Mouse (Mus musculus) ZHBTc4 (cell line): Measurements from ENCODE around the gene Sgsh.
"Not testable (repeated sequence)": the region's sequence is repeated elsewhere in the genome, so short reads cannot be mapped to it uniquely, and the experiment has no call there.

Source experiments
- DNase-seq: peaks from one replicate; pipeline ENCODE4 v3.0.0-alpha.2; 2011; ENCODE audit warnings: low read depth, low spot score

Sgsh gene

DNA sequence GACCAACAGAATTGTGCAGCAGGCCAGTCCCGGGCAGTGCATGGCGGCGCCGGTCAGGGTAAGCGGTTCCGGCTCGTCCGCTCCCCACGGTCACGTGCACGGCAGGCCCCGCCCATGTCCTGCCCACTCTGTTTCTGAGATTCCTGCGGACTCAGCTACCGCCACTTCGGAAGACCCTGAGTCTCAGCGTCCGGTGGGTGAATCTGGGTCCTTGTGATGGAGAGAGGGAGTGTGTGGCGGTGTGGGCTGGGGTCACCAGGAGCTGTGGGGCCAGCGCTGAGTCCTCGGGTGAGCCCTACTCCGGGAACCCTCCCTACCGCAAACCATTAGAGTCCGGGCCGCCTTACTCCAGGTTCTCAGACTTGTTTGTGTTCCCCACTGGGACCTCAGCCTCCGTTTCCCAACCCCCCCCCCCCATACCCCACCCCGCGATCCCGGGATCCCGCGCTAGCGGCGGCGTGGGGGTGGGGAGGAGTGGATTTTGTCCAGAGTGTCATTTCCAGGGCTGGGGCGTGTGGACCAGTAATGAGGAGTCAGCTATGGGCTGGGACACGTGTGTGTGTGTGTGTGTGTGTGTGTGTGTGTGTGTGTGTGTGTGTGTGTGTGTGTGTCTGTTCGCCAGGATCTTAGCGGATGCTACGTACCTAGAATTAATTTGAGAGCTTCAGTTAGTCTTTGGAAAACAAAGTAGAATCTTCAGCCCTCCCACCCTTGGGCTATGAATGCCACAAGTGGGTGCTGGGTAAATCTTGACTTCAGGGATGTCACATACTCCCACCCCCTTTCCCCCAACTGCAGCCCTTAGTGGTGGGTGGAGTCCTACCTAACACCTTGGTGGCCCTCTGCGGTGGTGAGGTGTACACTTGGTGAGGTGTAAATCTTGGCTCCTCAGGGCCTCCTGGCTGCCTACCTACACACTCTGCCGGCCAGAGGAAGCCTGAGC lies at the start of gene Sgsh, which contains the start of gene Slc26a11:
Gene Sgsh, minus strand, starts transcription at position 94 of the 943 bp plus-strand sequence.
Gene Slc26a11, plus strand, starts transcription at position 115 of the 943 bp plus-strand sequence.
- peak; percentile 79 for DNase-seq

DNA sequence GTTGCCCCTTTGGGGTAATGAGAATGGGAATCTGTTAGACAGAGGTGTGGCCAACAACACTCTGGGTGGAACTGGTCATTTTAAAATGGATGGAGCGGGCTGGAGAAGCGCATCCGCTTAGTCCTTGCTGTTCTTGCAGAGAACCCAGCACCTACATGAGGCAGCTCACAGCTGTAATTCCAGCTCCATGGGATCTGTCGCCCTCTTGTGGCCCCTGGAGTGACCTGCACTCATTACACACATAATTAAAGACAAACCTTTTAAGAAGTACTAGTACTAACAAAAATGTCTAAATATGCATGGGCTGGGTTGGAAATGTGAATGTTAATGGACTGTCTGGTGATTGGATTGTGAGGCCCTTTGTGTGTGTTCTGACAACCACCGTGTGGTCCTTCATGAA lies 49.3 kb upstream of the Sgsh start:
- peak; percentile 90 for DNase-seq

DNA sequence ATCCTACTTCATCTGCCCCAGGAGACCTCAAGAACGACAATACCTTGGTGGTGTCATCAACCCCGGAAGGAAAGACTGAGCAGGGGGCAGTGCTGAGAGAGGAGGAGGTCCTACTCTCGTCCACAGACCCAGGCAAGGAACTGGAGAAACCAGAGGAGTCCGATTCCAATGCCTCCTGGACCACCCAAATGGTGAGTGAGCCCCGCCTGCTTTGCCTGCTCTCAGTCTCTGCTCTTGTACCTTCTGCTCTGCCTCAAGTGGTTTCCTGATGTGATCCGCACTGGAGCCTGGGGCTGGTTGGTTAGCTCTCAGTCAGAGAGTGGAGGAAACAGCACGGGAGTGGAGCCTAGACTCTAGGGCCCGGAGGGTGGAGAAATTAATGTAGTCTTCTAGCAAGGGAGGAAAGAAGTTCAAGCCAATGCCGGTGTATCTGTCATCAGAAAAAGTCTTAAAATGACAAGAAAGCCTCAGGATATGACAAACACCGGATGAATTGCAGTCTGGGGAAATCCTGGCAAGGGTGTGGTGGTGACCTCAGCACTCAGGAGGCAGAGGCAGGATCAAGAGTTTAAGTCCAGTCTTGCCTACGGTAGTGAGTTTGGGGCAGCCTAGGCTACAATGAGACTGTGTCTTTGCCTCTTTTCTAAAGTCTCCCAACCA lies 47.3 kb upstream of the Sgsh start:
- DNase-seq = peak; percentile 70

DNA sequence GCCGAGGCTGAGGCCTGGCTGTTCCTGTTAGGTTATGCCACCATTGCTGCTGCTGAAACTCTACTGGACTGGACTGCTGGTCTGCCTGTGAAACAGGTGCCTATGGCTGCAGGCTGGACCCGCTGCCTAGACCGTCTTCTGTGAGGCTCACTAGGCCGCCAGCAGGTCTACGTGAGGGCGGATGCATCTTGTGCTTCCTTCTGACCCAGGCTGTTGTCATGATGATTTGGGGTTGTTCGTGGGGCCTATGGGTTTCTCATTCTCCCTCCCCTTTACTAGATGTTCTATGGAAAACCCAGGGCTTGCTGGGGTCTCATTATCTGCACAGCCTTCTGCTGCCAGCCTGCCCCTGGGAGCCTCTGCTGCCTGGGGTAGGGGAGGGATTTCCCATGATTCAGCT lies 41.1 kb upstream of the Sgsh start:
- DNase-seq = peak; percentile 70

DNA sequence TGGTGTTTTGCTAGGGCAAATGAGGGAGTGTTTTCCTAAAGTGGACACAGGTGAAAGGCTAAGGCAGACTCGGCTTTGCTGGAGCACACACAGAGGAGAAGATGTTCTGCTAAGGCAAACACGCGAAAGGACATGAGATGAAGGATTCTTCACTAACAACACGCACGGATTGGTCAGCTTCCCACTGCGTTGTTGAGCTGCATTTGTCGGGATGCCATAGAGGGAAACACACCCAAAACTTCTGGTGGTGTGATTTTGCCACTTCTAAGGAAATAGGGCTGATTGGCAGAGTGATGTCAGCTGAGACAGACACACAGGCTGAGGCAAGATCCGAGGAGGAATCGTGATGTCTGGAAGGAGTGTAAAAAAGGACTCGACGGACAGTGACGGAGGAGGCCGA lies 40.6 kb upstream of the Sgsh start:
- peak; percentile 76 for DNase-seq

DNA sequence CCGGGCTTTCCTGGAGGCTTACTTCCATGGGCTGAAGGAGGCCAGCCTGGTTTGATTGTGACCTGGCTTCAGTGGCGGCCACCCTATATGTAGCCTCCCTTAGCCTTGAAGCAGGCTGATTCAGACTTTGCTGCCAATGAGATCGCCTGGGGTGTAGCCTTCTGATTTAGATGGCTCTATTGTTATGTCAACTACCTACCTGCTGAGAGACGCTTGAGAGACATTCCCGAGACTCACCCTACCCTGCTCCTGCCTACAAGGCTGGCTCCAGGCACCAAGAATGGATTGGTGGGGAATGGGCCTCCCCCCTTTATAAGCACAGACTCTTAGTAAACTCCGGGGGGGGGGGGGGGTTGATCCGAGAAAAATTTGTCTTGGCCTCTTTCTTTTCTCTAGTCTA lies 40.1 kb upstream of the Sgsh start:
- DNase-seq = peak; percentile 97

DNA sequence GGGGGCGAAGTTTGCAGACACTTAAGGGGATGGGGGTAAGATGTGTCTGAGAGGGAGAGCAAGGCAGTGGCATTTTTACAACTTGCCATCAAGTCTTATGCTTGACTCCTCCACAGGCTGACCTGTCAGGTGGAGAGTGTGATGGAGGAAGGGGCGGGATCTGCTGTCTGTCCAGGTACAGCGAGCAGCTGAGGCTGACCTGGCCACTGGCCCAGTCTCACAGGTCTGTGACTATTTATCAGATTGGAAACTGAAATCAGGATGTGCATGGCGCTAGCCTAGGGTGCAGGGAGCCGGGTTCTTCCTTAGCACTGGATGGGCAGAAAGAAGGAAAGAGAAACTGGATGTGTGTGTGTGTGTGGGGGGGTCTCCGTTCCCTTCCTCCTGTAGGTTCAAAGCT lies 38.9 kb upstream of the Sgsh start:
- no peak for DNase-seq

DNA sequence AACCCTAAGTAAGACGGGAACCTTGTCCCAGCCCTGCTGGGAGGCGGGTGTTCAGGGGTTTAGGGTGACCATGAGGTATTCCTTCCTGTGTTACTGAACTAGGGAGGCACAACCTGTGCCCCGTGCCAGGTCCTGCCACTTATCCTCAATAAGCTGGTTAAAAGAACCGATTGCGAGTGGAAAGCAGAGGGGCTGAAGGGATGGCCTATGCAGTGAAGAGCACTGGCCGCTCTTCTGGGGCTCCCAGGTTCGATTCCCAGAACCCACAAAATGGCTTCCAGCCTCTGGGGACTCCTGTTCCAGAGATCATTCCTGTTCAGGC lies 38.1 kb upstream of the Sgsh start:
- no peak for DNase-seq

DNA sequence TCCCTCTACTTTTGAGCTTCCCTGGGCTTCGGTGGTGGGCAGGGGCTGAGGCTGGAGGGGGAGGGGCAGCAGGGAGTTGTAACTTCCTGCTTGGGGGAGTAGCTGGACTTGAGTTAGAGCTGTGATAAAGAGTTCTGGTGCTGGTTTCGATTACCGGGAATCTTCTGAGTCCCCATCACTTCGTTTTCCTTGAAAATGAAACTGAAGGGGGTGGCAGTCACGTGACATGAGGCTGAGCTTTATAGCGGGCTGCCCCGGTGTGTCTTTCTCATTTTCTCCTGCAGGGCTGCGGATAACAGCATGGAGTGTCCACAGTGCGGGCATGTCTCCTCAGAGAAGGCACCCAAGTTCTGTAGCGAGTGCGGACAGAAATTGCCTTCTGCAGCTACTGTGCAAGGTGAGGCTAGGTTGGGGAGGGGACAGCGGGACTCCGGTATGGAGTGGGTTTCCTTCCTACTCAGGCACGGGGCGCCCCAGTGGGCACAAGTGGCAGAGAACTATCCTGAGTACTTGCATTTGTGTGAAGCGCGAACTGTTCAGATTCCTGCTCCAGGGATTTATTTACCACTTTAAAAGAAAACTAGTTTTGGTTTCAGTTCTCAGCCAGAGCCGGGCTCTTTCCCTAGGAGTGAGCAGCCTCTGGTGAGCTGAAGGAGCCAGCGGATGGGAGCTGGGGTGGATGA lies 37.6 kb upstream of the Sgsh start, which contains the start of gene Rnf213:
Gene Rnf213, plus strand, starts transcription at position 301 of the 683 bp plus-strand sequence.
- peak; percentile 80 for DNase-seq

DNA sequence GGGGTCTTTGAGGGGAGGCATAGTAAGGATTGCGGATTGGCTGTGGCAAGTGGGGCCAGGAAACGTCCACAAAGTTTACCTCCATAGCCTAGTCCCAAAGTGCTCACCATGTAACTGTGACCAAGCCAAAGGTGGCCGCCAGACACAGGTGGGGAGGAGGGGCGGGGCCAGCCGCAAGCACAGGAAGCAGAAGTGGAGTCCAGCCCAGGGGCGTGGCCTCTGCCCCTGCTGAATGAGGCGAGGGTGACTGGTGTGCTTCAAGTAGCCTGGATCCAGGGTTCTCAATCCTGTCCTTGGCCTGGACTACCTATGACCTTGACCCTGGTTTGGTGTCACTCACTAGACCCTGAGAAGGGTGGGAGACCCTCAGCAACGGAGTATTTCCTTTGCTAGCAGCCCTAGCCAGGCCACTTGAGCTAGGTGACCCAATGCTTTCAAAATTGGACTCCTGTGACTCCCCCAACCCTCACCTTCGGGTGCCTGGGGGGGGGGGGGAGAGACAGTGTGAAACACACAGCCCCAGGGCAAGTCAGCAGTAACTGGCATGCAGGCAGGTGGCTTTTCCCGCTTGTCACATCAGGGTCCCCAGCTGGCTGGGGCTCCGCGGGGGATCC lies 36.8 kb upstream of the Sgsh start:
- DNase-seq = peak; percentile 95

DNA sequence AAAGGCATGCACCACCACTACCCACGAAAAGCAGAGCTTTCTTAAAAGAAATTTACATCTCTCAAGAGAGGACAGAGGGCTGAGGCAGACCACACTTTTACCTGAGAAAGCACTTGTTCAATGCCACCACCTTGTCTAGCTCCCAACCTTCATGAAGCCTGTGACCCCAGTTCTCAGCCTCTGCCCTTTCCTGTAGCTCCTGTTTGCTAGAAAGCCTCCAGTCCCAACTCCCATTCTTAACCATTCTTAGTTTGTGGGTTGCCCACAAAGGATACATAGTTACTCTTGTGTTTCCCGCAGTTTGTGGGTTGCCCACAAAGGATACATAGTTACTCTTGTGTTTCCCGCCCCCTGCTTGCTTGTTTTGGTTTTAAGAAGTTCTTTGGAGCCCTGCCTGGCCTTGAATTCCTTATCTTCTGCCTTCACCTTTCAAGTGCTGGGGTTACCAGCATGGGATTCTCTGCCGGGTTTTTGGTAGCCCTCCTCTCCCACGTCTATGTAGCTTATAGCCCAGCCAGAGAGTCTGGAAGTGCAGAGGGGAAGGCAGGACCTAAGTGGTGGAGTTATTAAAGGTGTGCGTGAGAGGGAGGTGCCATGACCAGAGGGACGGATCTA lies 36.2 kb upstream of the Sgsh start:
- no peak for DNase-seq

DNA sequence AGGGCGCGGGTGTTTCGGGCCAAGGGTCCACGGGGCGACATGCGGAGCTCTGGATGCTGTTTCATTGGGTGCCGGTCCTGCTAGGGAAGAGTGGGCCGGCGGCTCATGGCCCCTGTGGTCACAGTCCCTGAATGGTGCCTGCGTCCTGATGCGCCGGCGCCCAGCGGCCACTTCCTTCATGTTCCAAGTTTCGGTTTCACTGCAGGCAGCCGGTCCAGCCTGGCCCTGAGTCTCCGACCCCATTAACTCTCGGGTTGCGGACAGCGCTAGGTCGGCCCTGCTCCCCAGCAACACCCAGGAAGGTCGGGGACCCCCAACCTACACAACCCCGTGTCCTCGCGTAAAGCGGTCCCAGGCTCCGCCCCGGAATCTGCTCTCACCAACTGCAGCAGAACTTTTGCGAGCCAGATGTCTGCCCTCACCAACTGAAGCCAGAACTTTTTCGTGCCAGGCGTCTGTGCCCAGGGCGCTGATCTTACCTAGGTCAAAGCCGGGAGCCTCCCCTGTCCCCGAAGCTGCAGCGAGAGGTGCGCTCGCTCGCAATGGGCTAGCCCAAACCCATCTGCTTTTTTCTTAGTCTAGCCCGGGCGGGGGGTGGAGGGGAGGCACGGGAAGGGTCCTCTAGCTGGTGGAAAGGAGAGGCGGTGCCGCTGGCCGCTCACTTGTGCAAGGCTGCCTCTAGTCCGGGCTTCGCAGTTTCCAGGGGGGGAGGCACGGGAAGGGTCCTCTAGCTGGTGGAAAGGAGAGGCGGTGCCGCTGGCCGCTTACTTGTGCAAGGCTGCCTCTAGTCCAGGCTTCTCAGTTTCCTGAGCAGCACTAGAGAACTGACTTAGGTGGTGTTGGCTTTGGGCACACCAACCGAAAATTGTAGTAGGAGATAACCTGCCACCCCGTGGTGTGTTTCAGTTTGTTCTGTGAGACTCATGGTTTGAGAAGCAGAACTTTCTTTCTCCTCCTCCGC lies 35.2 kb upstream of the Sgsh start:
- no peak for DNase-seq

DNA sequence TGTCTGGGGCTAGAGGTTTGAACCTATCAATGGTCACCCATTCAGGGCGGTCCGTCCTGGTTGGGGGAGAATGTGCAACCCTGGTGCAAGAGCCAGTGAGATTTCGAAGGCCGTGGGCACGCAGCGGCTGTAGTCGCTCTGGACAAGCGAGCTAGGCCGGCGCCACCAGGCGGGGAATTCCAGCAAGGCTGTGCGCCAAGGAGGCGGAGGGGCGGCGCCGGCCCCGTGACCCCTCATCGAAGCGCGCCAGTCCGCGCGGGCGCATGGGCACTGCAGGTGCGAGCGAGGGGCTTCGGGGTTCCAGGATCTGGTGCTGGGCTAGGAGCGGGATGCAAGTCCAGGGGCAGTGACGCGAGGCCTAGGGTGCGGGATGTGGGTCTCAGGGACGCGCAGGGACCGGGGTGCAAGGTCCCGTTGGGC lies 34.5 kb upstream of the Sgsh start:
- DNase-seq = peak; percentile 83

DNA sequence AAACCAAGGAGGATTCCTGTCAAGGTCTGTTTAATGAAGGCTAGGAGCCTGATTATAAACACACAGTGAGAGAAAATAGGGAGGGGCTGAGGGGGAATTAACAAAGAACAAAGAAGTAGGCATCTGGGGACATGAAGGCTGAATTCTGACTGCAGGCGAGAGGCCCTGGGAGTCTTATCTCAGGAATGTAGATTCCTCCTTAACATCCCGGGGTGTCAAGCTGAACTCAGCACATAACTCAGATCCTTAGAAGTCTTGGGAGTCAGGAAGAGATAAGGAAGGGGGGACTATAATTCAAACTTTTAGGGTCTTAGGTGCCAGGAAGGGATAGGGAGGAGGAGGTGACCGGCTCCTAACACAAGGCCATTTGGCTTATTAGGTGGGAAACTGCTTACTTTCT lies 31.9 kb upstream of the Sgsh start:
- DNase-seq = not testable (repeated sequence)

DNA sequence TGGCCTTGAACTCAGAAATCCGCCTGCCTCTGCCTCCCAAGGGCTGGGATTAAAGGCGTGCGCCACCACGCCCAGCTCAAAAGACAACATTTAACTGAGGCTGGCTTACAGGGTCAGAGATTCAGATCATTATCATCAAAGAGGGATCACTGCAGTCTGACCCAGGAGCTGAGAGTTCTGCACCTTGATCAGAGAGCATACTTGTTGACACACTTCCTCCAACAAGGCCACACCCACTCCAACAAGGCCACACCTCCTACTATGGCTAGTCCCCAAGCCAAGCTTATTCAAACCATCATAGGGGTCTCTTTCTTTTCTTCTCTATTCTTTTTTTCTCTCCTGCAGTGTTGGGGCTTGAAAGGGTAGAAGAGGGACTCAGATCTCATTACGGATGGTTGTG lies 31.0 kb upstream of the Sgsh start:
- DNase-seq = peak; percentile 86

DNA sequence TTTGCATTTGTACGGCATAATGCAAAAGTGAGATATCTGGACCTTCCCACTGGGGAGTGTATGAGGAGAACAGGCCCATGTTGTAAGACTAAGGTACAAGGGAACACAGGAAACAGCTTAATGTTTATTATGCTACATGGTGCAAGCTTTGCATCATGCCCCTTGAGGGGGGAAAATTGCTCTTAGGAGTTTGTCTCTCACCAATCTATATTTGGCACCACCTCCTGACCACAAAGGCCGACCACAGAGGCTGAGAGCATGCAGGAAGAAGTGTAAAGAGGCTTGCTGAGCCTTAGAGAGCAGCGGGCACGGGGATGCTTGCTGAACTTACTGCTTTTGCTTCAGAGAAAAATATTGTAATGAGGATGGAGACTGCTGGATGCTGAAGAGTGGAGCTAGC lies 29.6 kb upstream of the Sgsh start:
- DNase-seq = no peak

DNA sequence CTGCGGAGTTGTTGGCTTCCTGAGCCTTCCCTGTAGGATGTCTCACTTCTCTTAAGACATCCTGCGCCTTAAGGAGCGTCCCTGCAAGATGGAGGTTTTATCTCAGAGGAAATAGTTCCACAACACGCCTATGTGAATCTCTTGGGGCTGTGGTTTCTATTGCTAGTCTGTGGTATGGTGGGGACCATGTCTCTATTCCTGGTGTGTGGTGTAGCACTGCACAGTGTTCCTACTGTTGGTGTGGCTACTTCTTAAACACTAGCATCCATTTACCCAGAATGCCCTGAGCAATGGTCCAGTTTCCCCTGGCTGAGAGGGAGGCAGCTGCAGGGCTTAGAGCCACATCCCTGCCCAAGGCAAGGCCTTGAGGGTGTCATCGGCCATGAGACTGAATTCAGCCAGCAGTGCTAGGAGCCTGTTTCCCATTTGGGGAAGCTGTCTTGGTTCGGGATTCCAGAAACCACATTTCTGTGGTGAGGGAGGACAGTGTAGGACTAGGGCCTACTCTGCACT lies 27.1 kb upstream of the Sgsh start:
- DNase-seq = peak; percentile 51

DNA sequence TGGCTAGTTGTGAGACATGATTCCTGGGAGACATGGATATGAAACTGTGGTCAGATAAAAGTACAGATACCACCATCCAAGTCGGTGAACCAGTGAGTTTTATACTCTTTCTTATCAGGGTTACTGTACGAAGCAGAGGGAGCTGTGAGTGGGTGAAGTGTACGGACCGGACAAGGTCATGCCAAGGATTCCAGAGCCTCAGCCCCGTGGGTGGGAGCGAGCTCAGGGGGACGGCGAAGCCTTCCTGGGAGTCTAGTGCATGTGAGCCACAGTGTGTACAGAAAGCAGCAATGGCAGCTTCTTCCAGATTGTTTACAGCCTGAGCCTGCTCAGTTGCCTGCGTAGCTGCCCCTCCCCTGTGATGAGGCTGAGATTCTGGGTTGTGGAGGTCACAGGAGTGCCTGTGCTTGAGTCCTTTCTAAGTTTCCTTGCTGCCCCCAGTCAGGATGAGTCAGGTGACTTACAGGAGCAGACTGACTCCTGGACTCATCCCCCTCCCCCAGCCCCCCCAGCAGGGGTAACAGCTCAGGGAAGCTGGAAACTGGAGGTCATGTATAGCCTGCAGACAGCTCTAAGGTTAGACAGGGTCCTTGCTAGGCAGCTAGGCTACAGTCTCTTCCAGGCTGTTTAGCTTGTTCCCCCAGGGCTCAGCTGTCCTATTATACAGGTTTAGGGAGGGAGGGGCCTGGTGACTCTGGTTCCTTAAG lies 26.4 kb upstream of the Sgsh start:
- peak; percentile 95 for DNase-seq

DNA sequence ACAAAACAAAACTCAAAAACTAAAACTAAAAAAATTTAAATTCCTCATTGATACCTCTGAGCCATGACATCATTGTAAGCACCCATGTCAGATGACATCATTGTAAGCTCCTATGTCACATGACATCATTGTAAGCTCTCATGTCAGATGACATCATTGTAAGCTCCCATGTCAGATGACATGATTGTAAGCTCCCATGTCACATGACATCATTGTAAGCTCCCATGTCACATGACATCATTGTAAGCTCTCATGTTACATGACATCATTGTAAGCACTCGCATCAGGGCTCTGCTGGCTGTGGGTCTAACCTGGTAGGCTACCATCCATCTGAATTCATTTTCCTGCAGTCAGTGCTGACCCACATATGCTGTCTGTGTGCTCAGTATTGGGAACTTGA lies 23.2 kb upstream of the Sgsh start:
- peak; percentile 63 for DNase-seq
